Mouse (Mus musculus): Measurements from ENCODE around the gene Kif2c.
A peak's percentile ranks its signal among the peaks of the same experiment; 100 is the strongest.

Gene Kif2c

DNA sequence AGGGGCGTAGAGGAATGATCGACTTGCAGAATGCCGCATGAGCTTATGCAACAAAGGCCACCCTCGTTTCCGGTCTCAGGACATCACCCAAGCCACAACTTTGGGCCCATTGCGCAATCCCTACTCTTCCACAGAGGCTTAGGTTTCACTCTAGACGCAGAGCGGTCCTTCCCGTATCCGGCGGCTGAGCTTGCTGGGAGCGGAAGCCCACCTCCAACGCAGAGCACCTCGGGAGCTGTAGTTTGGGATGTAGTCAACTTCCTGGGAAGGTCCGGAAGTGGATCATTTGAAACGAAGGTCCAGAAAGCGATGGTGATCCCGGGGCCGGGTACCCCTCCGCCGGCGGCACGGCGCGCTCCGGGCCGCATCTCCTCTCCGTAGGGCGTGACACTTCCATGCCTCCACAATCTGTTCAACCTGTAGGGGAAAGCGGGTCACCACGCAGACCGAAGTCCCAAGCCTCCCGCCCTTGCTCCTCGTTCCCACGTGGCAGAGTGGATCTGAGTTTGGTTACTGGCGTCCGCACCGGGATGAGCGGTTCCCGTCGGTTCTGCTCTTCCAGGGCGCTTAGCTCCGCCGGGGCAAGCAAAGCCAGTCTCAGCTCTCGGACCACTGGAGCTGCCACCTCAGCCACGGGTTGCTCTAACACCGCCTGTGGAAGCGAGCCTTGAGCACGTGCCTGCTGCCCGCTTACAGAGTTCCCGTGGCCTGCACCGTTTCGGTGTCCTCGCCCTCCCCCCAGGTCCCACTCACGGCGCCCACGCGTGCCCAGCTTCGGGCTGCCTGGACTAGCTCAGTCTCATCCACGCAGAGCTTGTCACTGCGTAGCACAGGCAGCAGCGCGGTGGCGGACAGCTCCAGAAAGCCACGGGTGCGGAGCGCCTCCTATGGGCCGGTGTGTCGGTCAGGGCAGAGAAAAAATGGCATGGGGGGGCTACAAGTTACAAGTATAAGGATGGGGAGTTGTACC, 61.7 kb downstream of the Kif2c start:
- peak; percentile 94 for DNase-seq (ENCODE audit: low read depth, low spot score)

DNA sequence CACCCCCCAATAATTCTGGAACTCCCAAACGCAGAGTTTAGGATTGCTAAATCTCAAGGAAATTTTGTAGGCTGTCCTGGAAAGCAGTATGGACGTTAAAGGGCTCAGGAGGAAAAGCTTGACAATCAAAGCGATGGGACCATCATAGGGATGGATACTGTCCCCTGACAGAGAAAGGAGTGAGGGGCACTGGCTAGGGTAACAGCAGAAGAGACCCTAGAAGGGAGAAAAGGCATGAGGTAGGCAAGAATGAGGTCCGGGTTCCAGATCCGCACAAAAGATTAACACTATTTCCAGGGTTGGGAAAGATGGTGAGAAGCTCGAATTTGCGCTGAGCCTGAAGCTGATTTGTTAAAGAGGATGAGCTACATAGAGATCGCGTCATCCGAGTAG, 62.4 kb downstream of the Kif2c start:
- DNase-seq (ENCODE audit: low read depth, low spot score), result no peak

DNA sequence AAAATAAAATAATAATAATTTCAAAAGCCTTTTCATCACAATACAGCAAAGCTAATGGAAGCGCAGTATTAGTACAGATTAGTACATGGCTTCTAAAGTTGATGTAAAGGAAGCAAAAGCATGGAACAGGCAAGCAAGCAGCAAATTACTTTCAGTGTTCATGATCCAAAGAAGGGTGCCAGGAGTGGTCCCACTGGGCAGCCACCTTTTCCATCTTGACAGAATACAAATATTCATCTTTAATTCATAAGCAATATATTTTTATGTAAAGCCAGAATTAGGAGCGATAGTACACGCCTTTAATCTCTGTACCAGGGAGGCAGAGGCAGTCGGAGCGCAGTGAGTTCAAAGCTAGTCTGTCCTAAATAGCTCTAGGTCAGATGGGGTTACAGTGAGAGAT, 62.8 kb downstream of the Kif2c start:
- no peak for DNase-seq (ENCODE audit: low read depth, low spot score)

DNA sequence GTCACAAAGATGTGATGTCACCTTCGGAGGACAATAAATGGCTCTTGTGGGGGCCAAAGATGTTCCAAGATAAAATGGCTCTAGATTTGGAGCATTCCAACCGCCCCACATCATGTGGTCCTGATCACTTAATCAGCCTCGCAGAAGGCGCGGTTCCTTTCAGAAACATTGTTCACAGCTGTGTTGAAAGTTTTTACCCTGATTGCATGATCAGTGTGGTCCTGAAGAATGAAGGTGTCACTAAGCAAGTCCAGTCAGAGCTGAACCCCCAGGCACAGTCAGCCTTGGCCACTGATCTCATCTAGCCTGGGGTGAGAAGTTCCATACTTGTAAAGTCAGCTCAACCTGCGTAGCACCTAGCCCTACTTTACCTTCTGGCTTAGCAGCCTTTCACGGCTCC, 64.5 kb downstream of the Kif2c start:
- no peak for DNase-seq (ENCODE audit: low read depth, low spot score)

DNA sequence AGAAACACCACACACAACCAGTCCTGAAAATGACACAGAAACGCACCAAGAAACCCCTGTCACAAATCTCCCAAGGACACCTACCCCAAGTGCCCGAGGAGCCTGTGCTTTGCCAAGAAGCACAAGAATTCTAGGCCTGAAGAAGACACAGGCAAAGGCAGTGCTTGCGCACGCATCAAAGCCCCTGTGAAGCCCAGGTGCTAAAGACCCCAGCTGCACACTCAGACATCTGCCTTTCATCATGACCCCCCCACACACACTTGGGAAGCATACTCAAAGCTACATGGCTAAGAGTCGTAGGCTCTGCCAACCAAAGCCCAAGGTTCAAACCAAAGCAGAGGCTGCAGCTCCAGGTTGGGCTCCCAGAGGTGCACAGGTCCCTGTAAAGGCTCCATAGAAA, 66.8 kb downstream of the Kif2c start:
- DNase-seq (ENCODE audit: low read depth, low spot score), result no peak

DNA sequence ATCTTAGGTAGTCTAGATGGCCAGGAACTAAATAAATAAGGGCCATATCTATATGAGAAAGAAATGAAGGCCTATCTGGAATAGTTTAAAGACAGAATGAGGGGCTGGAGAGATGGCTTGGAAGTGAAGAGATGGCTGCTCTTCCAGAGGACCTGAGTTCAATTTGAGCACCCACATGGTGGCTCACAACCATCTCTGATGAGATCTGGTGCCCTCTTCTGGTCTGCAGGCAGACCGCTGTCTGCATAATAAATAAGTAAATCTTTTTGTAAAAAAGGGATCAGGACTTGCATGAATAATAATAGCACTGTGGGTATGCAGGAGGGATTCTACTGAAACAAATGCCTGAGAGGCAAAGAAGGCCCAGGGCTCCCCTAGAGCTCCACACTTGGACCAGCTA, 69.2 kb downstream of the Kif2c start:
- peak; percentile 37 for DNase-seq (ENCODE audit: low read depth, low spot score)

DNA sequence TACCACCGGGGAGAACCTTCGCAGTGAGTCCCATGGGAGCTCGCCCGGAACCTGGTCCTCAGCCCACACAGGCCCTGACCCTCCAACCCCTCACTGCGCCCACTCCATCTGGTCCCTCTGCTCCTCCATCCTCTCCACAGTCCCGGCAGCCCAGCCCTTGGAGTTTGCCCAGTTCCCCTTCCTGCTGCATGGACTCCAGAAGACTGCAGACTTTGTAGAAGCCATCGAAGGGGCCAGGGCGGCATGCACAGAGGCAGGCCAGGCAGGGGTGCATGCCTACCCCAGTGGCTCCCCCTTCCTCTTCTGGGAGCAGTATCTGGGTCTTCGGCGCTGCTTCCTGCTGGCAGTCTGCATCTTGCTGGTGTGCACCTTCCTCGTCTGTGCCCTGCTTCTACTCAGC, 71.5 kb downstream of the Kif2c start:
- DNase-seq (ENCODE audit: low read depth, low spot score), result no peak

DNA sequence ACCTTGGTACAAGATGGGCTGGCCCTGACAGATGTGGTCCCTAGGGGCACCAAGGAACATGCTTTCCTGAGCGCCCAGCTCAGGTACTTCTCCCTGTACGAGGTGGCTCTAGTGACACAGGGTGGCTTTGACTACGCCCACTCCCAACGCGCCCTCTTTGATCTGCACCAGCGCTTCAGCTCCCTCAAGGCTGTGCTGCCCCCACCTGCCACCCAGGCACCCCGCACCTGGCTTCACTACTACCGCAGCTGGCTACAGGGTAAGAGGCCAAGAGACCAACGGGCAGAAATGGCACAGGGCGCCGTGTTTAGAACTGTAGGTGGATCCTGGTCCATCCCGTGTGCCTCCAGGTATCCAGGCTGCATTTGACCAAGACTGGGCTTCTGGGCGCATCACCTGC, 72.2 kb downstream of the Kif2c start:
- DNase-seq (ENCODE audit: low read depth, low spot score), result peak; percentile 54

Data from A20 (cell line).